Mouse (Mus musculus) heart, embryonic 14.5 days (tissue): Measurements from ENCODE around the gene Arhgap33. TPM values are rescaled to one million over a fixed set of nuclear protein-coding genes. Genes with fewer than 3 reads are reported as not detected.

Source experiments
- ATAC-seq: fragments of 200-750 bp; cut with Nextera tagmentation; 2 replicates; pipeline ENCODE4 v1.8.0; 2017; ENCODE audit warnings: low read depth, moderate TSS enrichment; ENCODE audit not compliant: insufficient number of reproducible peaks, insufficient read depth, low FRiP score
- H3K27ac ChIP-seq, 2 experiments: fragments of 200-500 bp in 1 of 2; fragments of 300-500 bp in 1 of 2; sonication (generic) in 1 of 2; replicated peaks in 1 of 2; 2 replicates each; pipeline ENCODE4 v1.5.1; 2012 to 2014; ENCODE audit warnings: low read depth in 2 of 2, low read length in 2 of 2, control low read depth in 1 of 2, mild to moderate bottlenecking in 1 of 2, mixed read lengths in 1 of 2; ENCODE audit not compliant: control insufficient read depth in 1 of 2, insufficient read depth in 1 of 2
- H3K27me3 ChIP-seq: fragments of 300-500 bp; sonication (generic); 2 replicates; pipeline ENCODE4 v1.6.1; 2014; ENCODE audit warnings: mild to moderate bottlenecking, low read length, control low read depth; ENCODE audit not compliant: control insufficient read depth, insufficient read depth
- H3K36me3 ChIP-seq: fragments of 300-500 bp; sonication (generic); 2 replicates; pipeline ENCODE4 v1.6.1; 2014; ENCODE audit warnings: mild to moderate bottlenecking, control low read depth, low read length, mixed read lengths; ENCODE audit not compliant: control insufficient read depth, insufficient read depth
- H3K4me1 ChIP-seq, 2 experiments: fragments of 200-500 bp in 1 of 2; fragments of 300-500 bp in 1 of 2; sonication (generic) in 1 of 2; 2 replicates each; pipeline ENCODE4 v1.6.1; 2012 to 2014; ENCODE audit warnings: low read length in 2 of 2, control low read depth in 1 of 2, mixed read lengths in 1 of 2; ENCODE audit not compliant: control insufficient read depth in 2 of 2, insufficient read depth in 2 of 2
- H3K4me2 ChIP-seq: fragments of 300-500 bp; sonication (generic); 2 replicates; pipeline ENCODE4 v1.6.1; 2014; ENCODE audit warnings: mild to moderate bottlenecking, low read length
- H3K4me3 ChIP-seq, 2 experiments: fragments of 200-500 bp in 1 of 2; fragments of 300-500 bp in 1 of 2; sonication (generic) in 1 of 2; 2 replicates each; pipeline ENCODE4 v1.5.1; 2012 to 2014; ENCODE audit warnings: low read length in 2 of 2, mild to moderate bottlenecking in 2 of 2, control low read depth in 1 of 2, low read depth in 1 of 2, moderate library complexity in 1 of 2; ENCODE audit not compliant: control insufficient read depth in 1 of 2, insufficient read depth in 1 of 2
- H3K9ac ChIP-seq: fragments of 300-500 bp; sonication (generic); 2 replicates; pipeline ENCODE4 v1.6.1; 2014; ENCODE audit warnings: mild to moderate bottlenecking, low read length
- H3K9me3 ChIP-seq: fragments of 300-500 bp; sonication (generic); 2 replicates; pipeline ENCODE4 v1.6.1; 2016; ENCODE audit warnings: low read length, control low read depth; ENCODE audit not compliant: control insufficient read depth
- WGBS: fragments of 180-500 bp; shearing (Covaris S2); extraction: QIAGEN DNeasy Blood & Tissue Kit; methylation state at CpG from one replicate; pipeline ENCODE4 v1.1.7; 2014; 5-methylcytosine and 5-hydroxymethylcytosine counted together
- polyA plus RNA-seq: library from polyadenylated mRNA; unstranded; fragments of >200 nt; fragmentation: Nextera tagmentation; extraction: Ambion mirVana; gene quantifications from 2 replicates; pipeline ENCODE4 v1.2.1, GENCODE M21; 2014

The Arhgap33 gene
- polyA plus RNA-seq, 1 experiment from 2014 or later: 9.0 TPM

- Histone ChIP-seq H3K4me3 (no peak overlapping the region), H3K27me3 (0 out of 2 replicates have a peak, but pooled peaks cover 3% of the 10 kb centered on the region), H3K4me2 (no peak overlapping the region), H3K36me3 (peaks cover 60% of the 10 kb centered on the region), H3K27ac (no peak overlapping the region), H3K9ac (0 out of 2 replicates have a peak overlapping the region, but pooled peaks have one; percentile 8), H3K9me3 (no peaks in the 10 kb centered on the region), H3K4me1 (peaks cover 17 to 30% of the 10 kb centered on the region in 2 experiments)
- no peak for ATAC-seq
- WGBS: 77% methylated on average over 9 of the region's 9 CpGs
These were observed 3.5 kb downstream of the Arhgap33 start for GRCm38 (mm10) chr7:30531291-30531815.

GRCm38 (mm10) chr7:30526981-30527380 is 7.9 kb downstream of the Arhgap33 start:
- ATAC-seq: no peak
- Histone ChIP-seq H3K4me2 (no peak overlapping the region), H3K4me3 (no peak overlapping the region), H3K9me3 (no peaks in the 10 kb centered on the region), H3K36me3 (peaks cover 84% of the 10 kb centered on the region), H3K27me3 (0 out of 2 replicates have a peak, but pooled peaks cover 3% of the 10 kb centered on the region), H3K4me1 (0 out of 4 replicates have a peak, but pooled peaks cover 0 to 4% of the 10 kb centered on the region in 2 experiments), H3K27ac (no peak overlapping the region), H3K9ac (no peak overlapping the region)
- WGBS: 81% methylated on average over 14 of the region's 14 CpGs

- 29% methylated on average over 17 of the region's 17 CpGs for WGBS
- H3K36me3 ChIP-seq: peaks cover 78% of the 10 kb centered on the region
- no peak overlapping the region for H3K4me2 ChIP-seq
These were observed 8.5 kb downstream of the Arhgap33 start for GRCm38 (mm10) chr7:30526399-30526798.

GRCm38 (mm10) chr7:30525954-30526353 is 8.9 kb downstream of the Arhgap33 start:
- Histone ChIP-seq H3K4me3 (no peak overlapping the region), H3K27me3 (0 out of 2 replicates have a peak, but pooled peaks cover 3% of the 10 kb centered on the region), H3K4me1 (no peaks in the 10 kb centered on the region), H3K36me3 (peaks cover 74% of the 10 kb centered on the region), H3K9me3 (no peaks in the 10 kb centered on the region), H3K4me2 (no peak overlapping the region), H3K27ac (no peak overlapping the region), H3K9ac (no peak overlapping the region)
- no peak for ATAC-seq
- 47% methylated on average over 10 of the region's 10 CpGs for WGBS

More at GRCm38 (mm10) chr7:30526399-30526798, 8.5 kb downstream of the Arhgap33 start:
- Histone ChIP-seq H3K9ac (no peak overlapping the region), H3K27me3 (0 out of 2 replicates have a peak, but pooled peaks cover 3% of the 10 kb centered on the region), H3K9me3 (no peaks in the 10 kb centered on the region), H3K27ac (no peak overlapping the region), H3K4me1 (no peaks in the 10 kb centered on the region), H3K4me3 (no peak overlapping the region)
- no peak for ATAC-seq

DNA sequence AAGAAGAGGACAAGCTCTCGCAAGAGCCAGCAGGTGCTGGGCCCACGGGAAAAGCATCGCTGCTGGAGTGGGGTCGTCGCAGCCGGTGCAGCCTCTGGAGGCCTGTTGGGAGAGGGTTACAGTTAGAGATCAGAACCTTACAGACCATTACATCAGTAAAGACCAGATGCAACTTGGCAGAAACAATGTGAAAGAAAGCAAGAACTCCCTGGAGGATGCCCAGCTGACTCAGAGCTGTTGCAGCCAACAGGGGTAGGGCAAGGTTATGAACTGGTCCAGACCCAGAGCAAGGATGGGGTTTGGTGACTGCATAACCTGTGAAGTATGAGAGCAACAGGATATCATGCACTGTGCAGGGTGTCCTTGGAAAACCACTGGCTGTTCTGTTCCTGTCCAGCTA is 10.4 kb downstream of the Arhgap33 start:
- peaks cover 59% of the 10 kb centered on the region for H3K36me3 ChIP-seq
- 0 out of 2 replicates have a peak, but pooled peaks cover 3% of the 10 kb centered on the region for H3K27me3 ChIP-seq
- no peak for ATAC-seq
- no peaks in the 10 kb centered on the region for H3K4me1 ChIP-seq
- H3K9ac ChIP-seq: no peak overlapping the region
- no peak overlapping the region for H3K4me2 ChIP-seq
- no peak overlapping the region for H3K27ac ChIP-seq
- WGBS: 81% methylated on average over 6 of the region's 6 CpGs
- no peaks in the 10 kb centered on the region for H3K9me3 ChIP-seq
- no peak overlapping the region for H3K4me3 ChIP-seq

DNA sequence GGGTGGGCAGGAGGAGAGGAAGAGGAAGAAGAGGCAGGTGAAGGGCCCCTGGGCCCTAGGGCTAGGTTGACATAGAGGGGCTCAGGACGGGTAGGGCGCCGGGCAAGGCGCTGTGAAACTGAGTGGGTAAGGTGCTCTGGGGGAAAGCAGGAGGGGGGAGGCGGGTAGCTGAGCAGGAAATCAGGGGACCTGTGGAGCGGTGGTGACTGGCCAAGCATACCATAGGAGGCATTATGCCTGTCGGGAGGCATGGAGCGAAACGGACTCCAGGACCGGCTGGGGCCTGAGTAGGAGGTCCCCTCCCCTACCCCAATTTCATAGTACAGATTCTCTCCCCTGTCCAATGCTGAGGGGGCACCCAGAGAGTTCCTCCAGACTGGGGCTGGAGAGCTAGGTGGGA is 12.0 kb downstream of the Arhgap33 start:
- no peak overlapping the region for H3K4me2 ChIP-seq
- H3K9ac ChIP-seq: no peak overlapping the region
- H3K9me3 ChIP-seq: no peaks in the 10 kb centered on the region
- no peak for ATAC-seq
- H3K36me3 ChIP-seq: peaks cover 43% of the 10 kb centered on the region
- peaks cover under 1% of the 10 kb centered on the region; the same call in 1 of the 2 replicates for H3K27me3 ChIP-seq
- no peak overlapping the region for H3K4me3 ChIP-seq
- no peaks in the 10 kb centered on the region for H3K4me1 ChIP-seq
- 87% methylated on average over 10 of the region's 10 CpGs for WGBS
- H3K27ac ChIP-seq: no peak overlapping the region

DNA sequence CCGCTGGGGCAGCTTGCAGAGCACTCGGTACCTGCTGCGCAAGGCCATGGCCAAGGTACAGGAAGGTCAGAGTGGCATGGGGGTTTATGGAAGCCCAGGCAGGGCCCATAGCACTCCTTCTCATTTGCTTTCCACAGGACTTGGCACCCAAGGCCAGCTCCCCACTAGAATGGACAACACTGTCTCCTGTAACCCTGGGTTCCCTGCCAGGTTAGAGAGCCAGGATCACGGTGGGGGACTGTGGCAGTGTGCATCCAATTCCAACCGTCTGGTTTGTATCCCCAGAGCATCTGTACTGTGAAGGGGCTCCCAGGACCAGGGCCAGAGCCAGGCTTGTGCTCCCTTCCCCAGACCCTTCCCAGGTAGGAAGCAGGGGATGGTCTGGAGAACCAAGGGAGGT is 14.0 kb downstream of the Arhgap33 start:
- H3K27ac ChIP-seq: no peak overlapping the region
- H3K4me3 ChIP-seq: no peak overlapping the region
- no peak overlapping the region for H3K9ac ChIP-seq
- no peak for ATAC-seq
- H3K4me2 ChIP-seq: no peak overlapping the region
- H3K4me1 ChIP-seq: no peaks in the 10 kb centered on the region
- no peaks in the 10 kb centered on the region for H3K9me3 ChIP-seq
- 77% methylated on average over 5 of the region's 5 CpGs for WGBS
- peaks cover 24% of the 10 kb centered on the region for H3K36me3 ChIP-seq
- no peaks in the 10 kb centered on the region; the same call in 1 of the 2 replicates for H3K27me3 ChIP-seq

GRCm38 (mm10) chr7:30520396-30520795 is 14.5 kb downstream of the Arhgap33 start:
- H3K4me2 ChIP-seq: no peak overlapping the region
- H3K27me3 ChIP-seq: peaks cover 3% of the 10 kb centered on the region; the same call in 1 of the 2 replicates
- no peaks in the 10 kb centered on the region for H3K4me1 ChIP-seq
- H3K27ac ChIP-seq: no peak overlapping the region
- H3K9ac ChIP-seq: no peak overlapping the region
- H3K36me3 ChIP-seq: peaks cover 19% of the 10 kb centered on the region
- 75% methylated on average over 4 of the region's 4 CpGs for WGBS
- H3K9me3 ChIP-seq: no peaks in the 10 kb centered on the region
- no peak overlapping the region for H3K4me3 ChIP-seq
- no peak for ATAC-seq
